Comparison of ENCODE assay signal across 8 mouse cellular contexts in genomic region chr1:74331046-74331681, GRCm38 (mm10). TPM values are rescaled to one million over a fixed set of nuclear protein-coding genes. Genes with fewer than 3 reads are reported as not detected.
DNase-seq lines count a peak whose midpoint lies in the region; ATAC-seq and TF ChIP-seq lines count a peak whose summit lies in the region.

No protein-coding gene starts in this region.

- no peak for ATAC-seq in G1E (ENCODE audit: extremely low read depth, insufficient number of reproducible peaks, low FRiP score, poor library complexity, severe bottlenecking)
- no peak for ATAC-seq in heart, embryonic 15.5 days (replicated peaks; ENCODE audit: insufficient number of reproducible peaks, insufficient read depth, low FRiP score, low read depth)
- no peak for ATAC-seq in liver, embryonic 16.5 days (ENCODE audit: low read depth)
- ATAC-seq in monocyte, adult 5-6 weeks (replicated peaks; ENCODE audit: insufficient number of reproducible peaks, low FRiP score, low TSS enrichment, poor library complexity, severe bottlenecking) = no peak
- ATAC-seq in erythroid progenitor cell, adult 5-6 weeks (replicated peaks; ENCODE audit: low FRiP score, poor library complexity, severe bottlenecking) = no peak

- H3K4me2 ChIP-seq in heart, embryonic 15.5 days = no peak overlapping the region
- no peak overlapping the region for H3K4me2 ChIP-seq in liver, embryonic 16.5 days (ENCODE audit: low read depth, low read length)

- peak overlapping the region; percentile 87 for H3K27ac ChIP-seq in heart, embryonic 15.5 days
- H3K27ac ChIP-seq in liver, embryonic 16.5 days (ENCODE audit: low read length) = 0 out of 2 replicates have a peak overlapping the region, but pooled peaks have one; percentile 19

- H3K4me3 ChIP-seq in G1E (ENCODE audit: low read depth, low read length) = no peak overlapping the region; the same call in 1 of the 2 replicates
- no peak overlapping the region for H3K4me3 ChIP-seq in heart, embryonic 15.5 days
- H3K4me3 ChIP-seq in liver, embryonic 16.5 days (ENCODE audit: low read depth, low read length) = no peak overlapping the region

- 0 out of 2 replicates have a peak overlapping the region, but pooled peaks have one; percentile 23 for H3K9ac ChIP-seq in heart, embryonic 15.5 days
- H3K9ac ChIP-seq in liver, embryonic 16.5 days (ENCODE audit: low read depth, low read length) = no peak overlapping the region

- 63% methylated on average over 4 of the region's 4 CpGs for WGBS in heart, embryonic 15.5 days
- 23% methylated on average over 4 of the region's 4 CpGs for WGBS in liver, embryonic 16.5 days (ENCODE audit: insufficient replicate concordance)

- peaks cover 33% of the 10 kb centered on the region for H3K27me3 ChIP-seq in G1E (ENCODE audit: insufficient read depth, low read length)
- no peaks in the 10 kb centered on the region for H3K27me3 ChIP-seq in heart, embryonic 15.5 days
- peaks cover 5% of the 10 kb centered on the region; the same call in 1 of the 2 replicates for H3K27me3 ChIP-seq in liver, embryonic 16.5 days (ENCODE audit: control insufficient read depth, insufficient read depth, low read depth, low read length)

- no peak for TF ChIP-seq CTCF in G1E (IDR thresholded peaks at IDR 0.05; ENCODE audit: low read depth, low read length)

- no peaks in the 10 kb centered on the region for H3K9me3 ChIP-seq in G1E (replicated peaks)
- H3K9me3 ChIP-seq in heart, embryonic 15.5 days (replicated peaks) = no peaks in the 10 kb centered on the region
- H3K9me3 ChIP-seq in liver, embryonic 16.5 days (replicated peaks; ENCODE audit: control insufficient read depth, low read length) = no peaks in the 10 kb centered on the region

- peak; percentile 60 for DNase-seq in adrenal gland, postnatal 14 days
- DNase-seq in adrenal gland, postnatal 36 days = no peak
- DNase-seq in G1E (ENCODE audit: low spot score) = peak; percentile 35
- DNase-seq in testis, postnatal 14 days (ENCODE audit: low spot score) = no peak

- peaks cover 36% of the 10 kb centered on the region for H3K4me1 ChIP-seq in G1E (ENCODE audit: insufficient read depth, low read depth, low read length)
- peaks cover 48% of the 10 kb centered on the region for H3K4me1 ChIP-seq in heart, embryonic 15.5 days (replicated peaks)
- peaks cover 29% of the 10 kb centered on the region for H3K4me1 ChIP-seq in liver, embryonic 16.5 days (ENCODE audit: control insufficient read depth, low read depth, low read length)

- no peaks in the 10 kb centered on the region for H3K36me3 ChIP-seq in G1E (replicated peaks)
- H3K36me3 ChIP-seq in heart, embryonic 15.5 days = no peaks in the 10 kb centered on the region
- H3K36me3 ChIP-seq in liver, embryonic 16.5 days (ENCODE audit: control insufficient read depth, insufficient read depth) = no peaks in the 10 kb centered on the region

RNA-seq across cellular contexts. Expression of gene Tmbim1, which starts 25.7 kb away (rescaled TPM):
- total RNA-seq in adrenal gland, postnatal 14 days (2021) = 66.7 and 82.3 TPM in 2 replicates
- 100 to 1,000 TPM; 101 to 106 TPM for total RNA-seq in adrenal gland, postnatal 36 days (2021)
- 18.7 and 19.8 TPM in 2 replicates for total RNA-seq in G1E (2014; fragmentation: Nextera tagmentation)
- 19.7 and 26.0 TPM in 2 replicates for total RNA-seq in G1E (2017)
- polyA plus RNA-seq in G1E (2012) = 110 and 115 TPM in 2 replicates
- 44.9 and 48.1 TPM in 2 replicates for polyA plus RNA-seq in heart, embryonic 15.5 days (2015; fragmentation: Nextera tagmentation; extraction: Ambion mirVana)
- 16.5 and 18.8 TPM in 2 replicates for polyA plus RNA-seq in liver, embryonic 16.5 days (2015; fragmentation: Nextera tagmentation; extraction: Ambion mirVana)
- total RNA-seq in monocyte, adult 5-6 weeks (2017) = 15.8 to 20.8 TPM (median 19.0 TPM) in 3 replicates
- not detected in 2 replicates for total RNA-seq in erythroid progenitor cell, adult 5-6 weeks (2015; ENCODE audit: low replicate concordance)
- 0.45 and 0.90 TPM in 2 replicates for total RNA-seq in erythroid progenitor cell, adult 5-6 weeks (2017; ENCODE audit: low replicate concordance)

RNA-seq across cellular contexts. Expression of gene Catip, which starts 30.7 kb away (rescaled TPM):
- total RNA-seq in adrenal gland, postnatal 14 days (2021) = 0.15 and 0.45 TPM in 2 replicates
- under 1 TPM; 0.23 to 0.26 TPM for total RNA-seq in adrenal gland, postnatal 36 days (2021)
- total RNA-seq in G1E (2014; fragmentation: Nextera tagmentation) (not detected in 2 replicates), G1E (2017) (0.27 TPM in 1 of 2 replicates, not detected in the other)
- polyA plus RNA-seq in G1E (2012) = not detected in 2 replicates
- 0.38 and 0.39 TPM in 2 replicates for polyA plus RNA-seq in heart, embryonic 15.5 days (2015; fragmentation: Nextera tagmentation; extraction: Ambion mirVana)
- polyA plus RNA-seq in liver, embryonic 16.5 days (2015; fragmentation: Nextera tagmentation; extraction: Ambion mirVana) = 0.05 and 0.08 TPM in 2 replicates
- 0.29 to 3.3 TPM (median 0.96 TPM) in 3 replicates for total RNA-seq in monocyte, adult 5-6 weeks (2017)
- not detected in 2 replicates for total RNA-seq in erythroid progenitor cell, adult 5-6 weeks (2015; ENCODE audit: low replicate concordance)
- total RNA-seq in erythroid progenitor cell, adult 5-6 weeks (2017; ENCODE audit: low replicate concordance) = not detected in 2 replicates

RNA-seq across cellular contexts. Expression of gene Slc11a1, which starts 43.8 kb away (rescaled TPM):
- 5.3 and 6.9 TPM in 2 replicates for total RNA-seq in adrenal gland, postnatal 14 days (2021)
- 10 to 100 TPM in 1 of 2 experiments, 1 to 10 TPM in 1; 7.9 to 13.1 TPM for total RNA-seq in adrenal gland, postnatal 36 days (2021)
- total RNA-seq in G1E (2014; fragmentation: Nextera tagmentation) (not detected in 2 replicates), G1E (2017) (0.23 and 0.60 TPM in 2 replicates)
- polyA plus RNA-seq in G1E (2012) = not detected in 2 replicates
- polyA plus RNA-seq in heart, embryonic 15.5 days (2015; fragmentation: Nextera tagmentation; extraction: Ambion mirVana) = 3.6 and 5.4 TPM in 2 replicates
- polyA plus RNA-seq in liver, embryonic 16.5 days (2015; fragmentation: Nextera tagmentation; extraction: Ambion mirVana) = 17.4 and 17.9 TPM in 2 replicates
- 180 to 306 TPM (median 249 TPM) in 3 replicates for total RNA-seq in monocyte, adult 5-6 weeks (2017)
- total RNA-seq in erythroid progenitor cell, adult 5-6 weeks (2015; ENCODE audit: low replicate concordance) = 7.5 and 9.0 TPM in 2 replicates
- 12.5 and 19.4 TPM in 2 replicates for total RNA-seq in erythroid progenitor cell, adult 5-6 weeks (2017; ENCODE audit: low replicate concordance)

RNA-seq across cellular contexts. Expression of gene Pnkd, which starts 46.4 kb away (rescaled TPM):
- total RNA-seq in adrenal gland, postnatal 14 days (2021) = 111 and 115 TPM in 2 replicates
- 10 to 100 TPM; 72.5 to 80.8 TPM for total RNA-seq in adrenal gland, postnatal 36 days (2021)
- 27.7 and 58.4 TPM in 2 replicates for total RNA-seq in G1E (2014; fragmentation: Nextera tagmentation)
- 30.5 and 37.9 TPM in 2 replicates for total RNA-seq in G1E (2017)
- 186 and 219 TPM in 2 replicates for polyA plus RNA-seq in G1E (2012)
- 276 and 288 TPM in 2 replicates for polyA plus RNA-seq in heart, embryonic 15.5 days (2015; fragmentation: Nextera tagmentation; extraction: Ambion mirVana)
- polyA plus RNA-seq in liver, embryonic 16.5 days (2015; fragmentation: Nextera tagmentation; extraction: Ambion mirVana) = 34.0 and 37.5 TPM in 2 replicates
- 14.7 to 18.6 TPM (median 17.1 TPM) in 3 replicates for total RNA-seq in monocyte, adult 5-6 weeks (2017)
- total RNA-seq in erythroid progenitor cell, adult 5-6 weeks (2015; ENCODE audit: low replicate concordance) = 6.5 and 12.2 TPM in 2 replicates
- total RNA-seq in erythroid progenitor cell, adult 5-6 weeks (2017; ENCODE audit: low replicate concordance) = 0.76 and 1.8 TPM in 2 replicates

RNA-seq across cellular contexts. Expression of gene Aamp, which starts 46.6 kb away (rescaled TPM):
- total RNA-seq in adrenal gland, postnatal 14 days (2021) = 155 and 165 TPM in 2 replicates
- 100 to 1,000 TPM; 174 to 190 TPM for total RNA-seq in adrenal gland, postnatal 36 days (2021)
- total RNA-seq in G1E (2014; fragmentation: Nextera tagmentation) (54.8 and 63.5 TPM in 2 replicates), G1E (2017) (127 and 129 TPM in 2 replicates)
- polyA plus RNA-seq in G1E (2012) = 250 and 265 TPM in 2 replicates
- 168 and 209 TPM in 2 replicates for polyA plus RNA-seq in heart, embryonic 15.5 days (2015; fragmentation: Nextera tagmentation; extraction: Ambion mirVana)
- polyA plus RNA-seq in liver, embryonic 16.5 days (2015; fragmentation: Nextera tagmentation; extraction: Ambion mirVana) = 95.6 and 97.5 TPM in 2 replicates
- total RNA-seq in monocyte, adult 5-6 weeks (2017) = 105 to 159 TPM (median 131 TPM) in 3 replicates
- total RNA-seq in erythroid progenitor cell, adult 5-6 weeks (2015; ENCODE audit: low replicate concordance) = 12.6 and 14.3 TPM in 2 replicates
- total RNA-seq in erythroid progenitor cell, adult 5-6 weeks (2017; ENCODE audit: low replicate concordance) = 17.1 and 26.6 TPM in 2 replicates

Comparison
In these comparisons a context has a peak if more than half of its experiments do, and no peak if none do; other contexts are left out.
1. DNase-seq: peak in adrenal gland, postnatal 14 days (single experiment) and G1E (single experiment); none in adrenal gland, postnatal 36 days (0 of 2) and testis, postnatal 14 days (single experiment).